Mouse (Mus musculus) forebrain, embryonic 14.5 days (tissue): ENCODE data around the gene Nfatc2ip. TPM values are rescaled to one million over a fixed set of nuclear protein-coding genes. Genes with fewer than 3 reads are reported as not detected.

Source experiments
- ATAC-seq: fragments of 200-750 bp; cut with Nextera tagmentation; 2 replicates; pipeline ENCODE4 v1.8.0; 2017; ENCODE audit warnings: mild to moderate bottlenecking, moderate library complexity
- DNase-seq: peaks from one replicate; pipeline ENCODE4 v3.0.0-alpha.2; 2015; ENCODE audit warnings: low spot score
- H3K27ac ChIP-seq: fragments of 300-500 bp; sonication (generic); 2 replicates; pipeline ENCODE4 v1.5.1; 2014; ENCODE audit warnings: low read depth, mild to moderate bottlenecking, control low read depth, low read length, moderate library complexity
- H3K27me3 ChIP-seq: fragments of 300-500 bp; sonication (generic); replicated peaks from 2 replicates; pipeline ENCODE4 v1.6.1; 2014; ENCODE audit warnings: low read length, control low read depth, mixed read lengths; ENCODE audit not compliant: control insufficient read depth, insufficient read depth
- H3K36me3 ChIP-seq: fragments of 300-500 bp; sonication (generic); 2 replicates; pipeline ENCODE4 v1.6.1; 2014; ENCODE audit warnings: low read length, control low read depth; ENCODE audit not compliant: control insufficient read depth, insufficient read depth
- H3K4me1 ChIP-seq: fragments of 300-500 bp; sonication (generic); 2 replicates; pipeline ENCODE4 v1.6.1; 2014; ENCODE audit warnings: antibody characterized with exemption, low read length, control low read depth; ENCODE audit not compliant: control insufficient read depth, insufficient read depth
- H3K4me2 ChIP-seq: fragments of 300-500 bp; sonication (generic); 2 replicates; pipeline ENCODE4 v1.6.1; 2014; ENCODE audit warnings: mild to moderate bottlenecking, control low read depth, low read length
- H3K4me3 ChIP-seq: fragments of 300-500 bp; sonication (generic); 2 replicates; pipeline ENCODE4 v1.5.1; 2014; ENCODE audit warnings: low read depth, low read length, control low read depth
- H3K9ac ChIP-seq: fragments of 300-500 bp; sonication (generic); 2 replicates; pipeline ENCODE4 v1.6.1; 2014; ENCODE audit warnings: mild to moderate bottlenecking, low read length, control low read depth, moderate library complexity
- H3K9me3 ChIP-seq: fragments of 300-500 bp; sonication (generic); replicated peaks from 2 replicates; pipeline ENCODE4 v1.6.1; 2016; ENCODE audit warnings: low read length, control low read depth, mixed read lengths; ENCODE audit not compliant: control insufficient read depth
- WGBS: fragments of 180-500 bp; shearing (Covaris S2); extraction: QIAGEN DNeasy Blood & Tissue Kit; methylation state at CpG from one replicate; pipeline ENCODE4 v1.1.7; 2014; 5-methylcytosine and 5-hydroxymethylcytosine counted together
- polyA plus RNA-seq: library from polyadenylated mRNA; unstranded; fragments of >200 nt; fragmentation: Nextera tagmentation; extraction: Ambion mirVana; gene quantifications from 2 replicates; pipeline ENCODE4 v1.2.1, GENCODE M21; 2014

The Nfatc2ip gene
- polyA plus RNA-seq, 1 experiment from 2014 or later: 3.7 TPM

- DNase-seq: no peak
- ATAC-seq: no peak
- WGBS: 50% methylated on average over 14 of the region's 14 CpGs
Measured at GRCm38 (mm10) chr7:126354738-126355614, 41.6 kb downstream of the Nfatc2ip start.

GRCm38 (mm10) chr7:126353994-126354365 is 42.6 kb downstream of the Nfatc2ip start:
- Histone ChIP-seq H3K9me3 (no peaks in the 10 kb centered on the region), H3K27me3 (no peaks in the 10 kb centered on the region), H3K27ac (no peak overlapping the region), H3K4me3 (no peak overlapping the region), H3K4me2 (no peak overlapping the region), H3K9ac (no peak overlapping the region), H3K36me3 (no peaks in the 10 kb centered on the region), H3K4me1 (no peaks in the 10 kb centered on the region)
- DNase-seq: no peak
- WGBS: 91% methylated on average over 3 of the region's 3 CpGs
- no peak for ATAC-seq

More at GRCm38 (mm10) chr7:126354738-126355614, 41.6 kb downstream of the Nfatc2ip start:
- Histone ChIP-seq H3K9ac (no peak overlapping the region), H3K4me1 (no peaks in the 10 kb centered on the region), H3K9me3 (no peaks in the 10 kb centered on the region), H3K4me2 (no peak overlapping the region), H3K27ac (no peak overlapping the region), H3K27me3 (no peaks in the 10 kb centered on the region), H3K36me3 (no peaks in the 10 kb centered on the region), H3K4me3 (no peak overlapping the region)

- DNase-seq: no peak
- WGBS: 67% methylated on average over 11 of the region's 11 CpGs
- no peaks in the 10 kb centered on the region for H3K27me3 ChIP-seq
Measured at GRCm38 (mm10) chr7:126353251-126353993, 43.1 kb downstream of the Nfatc2ip start.

GRCm38 (mm10) chr7:126351419-126351951 is 45.1 kb downstream of the Nfatc2ip start:
- no peaks in the 10 kb centered on the region for H3K27me3 ChIP-seq
- H3K4me3 ChIP-seq: no peak overlapping the region
- 56% methylated on average over 10 of the region's 10 CpGs for WGBS
- peak overlapping the region; percentile 29 for H3K9ac ChIP-seq
- no peaks in the 10 kb centered on the region for H3K4me1 ChIP-seq
- H3K36me3 ChIP-seq: no peaks in the 10 kb centered on the region
- H3K4me2 ChIP-seq: no peak overlapping the region
- H3K27ac ChIP-seq: no peak overlapping the region
- DNase-seq: no peak
- ATAC-seq: no peak
- H3K9me3 ChIP-seq: no peaks in the 10 kb centered on the region

More at GRCm38 (mm10) chr7:126353251-126353993, 43.1 kb downstream of the Nfatc2ip start:
- H3K9me3 ChIP-seq: no peaks in the 10 kb centered on the region
- no peaks in the 10 kb centered on the region for H3K4me1 ChIP-seq
- H3K4me2 ChIP-seq: no peak overlapping the region
- H3K4me3 ChIP-seq: no peak overlapping the region
- H3K9ac ChIP-seq: no peak overlapping the region
- H3K27ac ChIP-seq: no peak overlapping the region
- no peak for ATAC-seq
- H3K36me3 ChIP-seq: no peaks in the 10 kb centered on the region

GRCm38 (mm10) chr7:126350748-126351418 is 45.7 kb downstream of the Nfatc2ip start:
- Histone ChIP-seq H3K4me3 (no peak overlapping the region), H3K27ac (no peak overlapping the region), H3K27me3 (no peaks in the 10 kb centered on the region), H3K9me3 (no peaks in the 10 kb centered on the region), H3K4me1 (no peaks in the 10 kb centered on the region), H3K9ac (peak overlapping the region; percentile 29), H3K36me3 (no peaks in the 10 kb centered on the region), H3K4me2 (peak overlapping the region; percentile 16; the same call in 1 of the 2 replicates)
- WGBS: 66% methylated on average over 20 of the region's 20 CpGs
- ATAC-seq (no peak), DNase-seq (no peak)

GRCm38 (mm10) chr7:126348293-126348692 is 48.2 kb downstream of the Nfatc2ip start:
- H3K27me3 ChIP-seq: no peaks in the 10 kb centered on the region
- no peak overlapping the region for H3K4me3 ChIP-seq
- H3K36me3 ChIP-seq: no peaks in the 10 kb centered on the region
- 81% methylated on average over 8 of the region's 8 CpGs for WGBS
- DNase-seq (no peak), ATAC-seq (no peak)
- H3K4me2 ChIP-seq: no peak overlapping the region
- no peak overlapping the region for H3K27ac ChIP-seq
- no peaks in the 10 kb centered on the region for H3K9me3 ChIP-seq
- H3K4me1 ChIP-seq: no peaks in the 10 kb centered on the region
- H3K9ac ChIP-seq: no peak overlapping the region

- no peaks in the 10 kb centered on the region for H3K9me3 ChIP-seq
- H3K4me3 ChIP-seq: no peak overlapping the region
- ATAC-seq (no peak), DNase-seq (no peak)
- H3K9ac ChIP-seq: no peak overlapping the region
- no peak overlapping the region for H3K27ac ChIP-seq
- H3K27me3 ChIP-seq: no peaks in the 10 kb centered on the region
- no peak overlapping the region for H3K4me2 ChIP-seq
- 41% methylated on average over 1 of the region's 1 CpGs for WGBS
- no peaks in the 10 kb centered on the region for H3K4me1 ChIP-seq
- no peaks in the 10 kb centered on the region for H3K36me3 ChIP-seq
Measured at GRCm38 (mm10) chr7:126347098-126347497, 49.4 kb downstream of the Nfatc2ip start.

GRCm38 (mm10) chr7:126345969-126346368 is 50.6 kb downstream of the Nfatc2ip start:
- 47% methylated on average over 3 of the region's 3 CpGs for WGBS
- DNase-seq (no peak), ATAC-seq (no peak)
- no peaks in the 10 kb centered on the region for H3K36me3 ChIP-seq
- no peak overlapping the region for H3K4me3 ChIP-seq
- H3K27me3 ChIP-seq: no peaks in the 10 kb centered on the region
- no peak overlapping the region for H3K9ac ChIP-seq
- H3K9me3 ChIP-seq: no peaks in the 10 kb centered on the region
- no peaks in the 10 kb centered on the region for H3K4me1 ChIP-seq
- no peak overlapping the region for H3K27ac ChIP-seq
- H3K4me2 ChIP-seq: no peak overlapping the region
